Mouse (Mus musculus): ENCODE data around the gene Znrd1as.

Gene Znrd1as

GRCm38 (mm10) chr17:36997033-36997735, 38.8 kb downstream of the Znrd1as start:
- DNase-seq = peak; percentile 56

GRCm38 (mm10) chr17:36998477-36998876, 40.1 kb downstream of the Znrd1as start:
- no peak for DNase-seq

GRCm38 (mm10) chr17:37000863-37001262, 42.5 kb downstream of the Znrd1as start, which contains the start of gene Zfp57:
Zfp57 (plus strand) TSS chr17:37001163.
- DNase-seq = no peak

- DNase-seq = peak; percentile 18
These were observed 44.3 kb downstream of the Znrd1as start for GRCm38 (mm10) chr17:37002364-37003330.

- DNase-seq = no peak
These were observed 45.0 kb downstream of the Znrd1as start for GRCm38 (mm10) chr17:37003366-37003765.

- no peak for DNase-seq
These were observed 49.8 kb downstream of the Znrd1as start for GRCm38 (mm10) chr17:37008161-37008560.

- no peak for DNase-seq
These were observed 51.2 kb downstream of the Znrd1as start for GRCm38 (mm10) chr17:37009460-37010042.

- no peak for DNase-seq
These were observed 53.3 kb downstream of the Znrd1as start for GRCm38 (mm10) chr17:37011719-37012118.

- no peak for DNase-seq
These were observed 53.7 kb downstream of the Znrd1as start for GRCm38 (mm10) chr17:37012141-37012540.
